Mouse (Mus musculus): ENCODE measurements around the gene Galp. TPM values are rescaled to one million over a fixed set of nuclear protein-coding genes. Genes with fewer than 3 reads are reported as not detected.

The Galp gene
- polyA plus RNA-seq, 1 experiment from 2014 or later: not detected

DNA sequence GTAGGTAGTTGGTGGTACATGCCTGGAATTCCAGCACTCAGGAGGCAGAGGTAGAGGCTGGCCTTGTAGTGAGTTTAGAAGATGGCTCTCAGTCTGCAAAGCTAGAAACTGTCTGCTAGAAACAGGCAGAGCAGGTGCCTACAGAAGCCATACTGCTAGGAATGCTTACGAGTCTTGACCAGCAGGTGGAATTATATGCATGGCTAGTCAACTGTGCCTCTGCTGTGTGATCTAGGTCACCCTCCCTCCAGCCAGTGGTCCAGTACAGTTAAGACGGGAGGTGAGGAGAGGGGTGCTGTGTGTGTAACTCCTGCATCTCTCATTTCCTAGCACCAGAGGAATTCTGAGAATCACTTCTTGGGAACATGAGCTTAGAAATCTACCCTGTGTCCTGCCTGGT is 10.1 kb upstream of the Galp start:
- H3K4me1 ChIP-seq (replicated peaks; ENCODE audit: control insufficient read depth, insufficient read depth): no peaks in the 10 kb centered on the region
- DNase-seq (ENCODE audit: low spot score) (no peak), ATAC-seq (ENCODE audit: low FRiP score, low TSS enrichment) (no peak)
- peaks cover 5% of the 10 kb centered on the region; the same call in 1 of the 2 replicates for H3K36me3 ChIP-seq (ENCODE audit: control insufficient read depth, insufficient read depth, low read length)
- no peak overlapping the region for H3K4me3 ChIP-seq (ENCODE audit: low read depth, low read length)
- H3K4me2 ChIP-seq (replicated peaks; ENCODE audit: low read depth): no peak overlapping the region
- no peak overlapping the region for H3K9ac ChIP-seq (ENCODE audit: low read length)
- 85% methylated on average over 2 of the region's 2 CpGs for WGBS
- no peaks in the 10 kb centered on the region for H3K9me3 ChIP-seq (ENCODE audit: control insufficient read depth, low read length)
- H3K27me3 ChIP-seq (ENCODE audit: control insufficient read depth, insufficient read depth, low read length): no peaks in the 10 kb centered on the region
- H3K27ac ChIP-seq (replicated peaks): no peak overlapping the region
- TF ChIP-seq EP300 (optimal IDR thresholded peaks at IDR 0.05) (no peak), CTCF (IDR thresholded peaks at IDR 0.05; ENCODE audit: low read depth) (no peak)

DNA sequence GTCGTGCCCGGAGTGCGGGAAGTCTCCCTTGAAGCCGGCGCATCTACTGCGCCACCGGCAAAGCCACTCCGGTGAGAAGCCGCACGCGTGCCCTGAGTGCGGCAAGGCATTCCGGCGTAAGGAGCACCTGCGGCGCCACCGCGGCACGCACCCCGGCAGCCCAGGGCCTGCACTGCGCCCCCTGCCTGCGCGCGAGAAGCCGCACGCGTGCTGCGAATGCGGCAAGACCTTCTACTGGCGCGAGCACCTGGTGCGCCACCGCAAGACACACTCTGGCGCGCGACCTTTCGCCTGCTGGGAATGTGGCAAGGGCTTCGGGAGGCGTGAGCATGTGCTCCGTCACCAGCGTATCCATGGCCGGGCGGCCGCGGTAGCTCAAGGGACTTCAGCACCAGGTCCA is 7.3 kb upstream of the Galp start:
- 0 out of 2 replicates have a peak, but pooled peaks have one; percentile 22 for ATAC-seq (ENCODE audit: low FRiP score, low TSS enrichment)
- H3K9me3 ChIP-seq (ENCODE audit: control insufficient read depth, low read length): no peaks in the 10 kb centered on the region
- peaks cover 5% of the 10 kb centered on the region; the same call in 1 of the 2 replicates for H3K36me3 ChIP-seq (ENCODE audit: control insufficient read depth, insufficient read depth, low read length)
- no peaks in the 10 kb centered on the region for H3K4me1 ChIP-seq (replicated peaks; ENCODE audit: control insufficient read depth, insufficient read depth)
- TF ChIP-seq CTCF (IDR thresholded peaks at IDR 0.05; ENCODE audit: low read depth): peak; percentile 46
- TF ChIP-seq EP300 (optimal IDR thresholded peaks at IDR 0.05): no peak
- no peak overlapping the region for H3K4me2 ChIP-seq (replicated peaks; ENCODE audit: low read depth)
- DNase-seq (ENCODE audit: low spot score): no peak
- H3K27ac ChIP-seq (replicated peaks): no peak overlapping the region
- 50% methylated on average over 45 of the region's 45 CpGs for WGBS
- H3K4me3 ChIP-seq (ENCODE audit: low read depth, low read length): no peak overlapping the region
- no peak overlapping the region for H3K9ac ChIP-seq (ENCODE audit: low read length)
- no peaks in the 10 kb centered on the region for H3K27me3 ChIP-seq (ENCODE audit: control insufficient read depth, insufficient read depth, low read length)

DNA sequence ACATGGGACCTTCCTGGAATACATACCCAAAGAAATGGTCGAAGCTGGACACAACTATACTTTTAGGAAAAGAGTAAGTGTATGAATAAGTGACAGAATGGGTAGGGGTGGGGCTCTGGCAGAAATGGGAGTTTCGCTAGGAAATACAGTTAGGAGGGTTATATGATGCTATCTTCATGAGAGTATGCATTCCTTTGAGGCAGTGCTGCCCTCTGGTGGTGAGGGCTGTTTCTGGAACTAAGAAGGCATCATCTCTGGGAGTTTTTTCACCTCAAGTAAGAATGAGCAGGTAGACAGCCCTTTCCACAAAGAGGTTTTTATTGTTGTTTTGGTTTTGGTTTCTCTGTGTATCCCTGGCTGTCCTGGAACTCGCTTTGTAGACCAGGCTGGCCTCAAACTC is 5.5 kb upstream of the Galp start:
- WGBS: 35% methylated on average over 3 of the region's 3 CpGs
- Histone ChIP-seq H3K27me3 (ENCODE audit: control insufficient read depth, insufficient read depth, low read length) (no peaks in the 10 kb centered on the region), H3K4me3 (ENCODE audit: low read depth, low read length) (no peak overlapping the region), H3K4me1 (replicated peaks; ENCODE audit: control insufficient read depth, insufficient read depth) (no peaks in the 10 kb centered on the region), H3K36me3 (ENCODE audit: control insufficient read depth, insufficient read depth, low read length) (peaks cover 3% of the 10 kb centered on the region; the same call in 1 of the 2 replicates), H3K4me2 (replicated peaks; ENCODE audit: low read depth) (no peak overlapping the region), H3K9me3 (ENCODE audit: control insufficient read depth, low read length) (no peaks in the 10 kb centered on the region), H3K9ac (ENCODE audit: low read length) (no peak overlapping the region), H3K27ac (replicated peaks) (no peak overlapping the region)
- ATAC-seq (ENCODE audit: low FRiP score, low TSS enrichment) (0 out of 2 replicates have a peak, but pooled peaks have one; percentile 45), DNase-seq (ENCODE audit: low spot score) (peak; percentile 81)
- TF ChIP-seq CTCF (IDR thresholded peaks at IDR 0.05; ENCODE audit: low read depth) (peak; percentile 90), EP300 (optimal IDR thresholded peaks at IDR 0.05) (no peak)

DNA sequence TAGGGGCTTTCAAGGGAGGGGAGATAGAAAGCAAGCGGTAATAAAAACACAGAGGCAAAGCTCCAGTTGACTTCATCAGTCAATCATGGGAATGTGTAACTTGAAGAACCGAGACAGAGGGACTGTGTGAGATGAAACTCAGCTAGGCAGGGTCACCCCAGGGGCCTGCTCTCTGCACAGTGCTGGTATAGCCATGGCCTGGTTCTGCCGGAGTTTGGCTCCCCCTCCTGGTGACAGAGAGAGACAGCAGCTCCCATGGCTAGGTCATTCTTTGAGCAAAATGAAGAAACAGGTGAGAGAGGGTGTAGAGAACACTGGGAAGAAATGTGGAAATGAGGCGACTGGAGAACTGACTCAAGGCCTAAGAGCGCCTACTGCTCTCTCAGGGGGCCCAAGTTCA is 2.8 kb upstream of the Galp start:
- DNase-seq (ENCODE audit: low spot score): peak; percentile 71

DNA sequence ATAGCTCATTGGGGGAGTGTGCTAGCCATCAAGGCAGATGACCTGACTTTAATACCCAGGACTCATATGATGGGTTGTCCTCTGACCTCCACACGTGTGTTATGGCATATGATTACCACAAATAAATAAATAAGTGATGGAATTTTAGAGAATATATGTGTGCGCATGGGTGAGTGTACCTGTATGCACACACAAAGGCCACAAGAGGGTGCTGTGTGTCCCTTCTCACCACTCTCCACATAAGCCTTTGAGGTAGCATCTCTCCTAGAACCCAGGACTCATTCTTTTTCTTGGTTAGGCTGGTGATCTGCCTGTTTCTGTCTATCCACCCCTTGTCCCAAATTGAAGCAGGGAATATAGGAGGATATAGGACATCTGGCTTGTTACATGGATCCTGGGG is 1.1 kb upstream of the Galp start:
- DNase-seq (ENCODE audit: low spot score) (no peak), ATAC-seq (ENCODE audit: low FRiP score, low TSS enrichment) (no peak)
- no peak overlapping the region for H3K4me3 ChIP-seq (ENCODE audit: low read depth, low read length)
- 35% methylated on average over 2 of the region's 2 CpGs for WGBS
- no peak overlapping the region for H3K9ac ChIP-seq (ENCODE audit: low read length)
- no peak overlapping the region for H3K4me2 ChIP-seq (replicated peaks; ENCODE audit: low read depth)
- no peaks in the 10 kb centered on the region for H3K36me3 ChIP-seq (ENCODE audit: control insufficient read depth, insufficient read depth, low read length)
- TF ChIP-seq EP300 (optimal IDR thresholded peaks at IDR 0.05): no peak
- TF ChIP-seq CTCF (IDR thresholded peaks at IDR 0.05; ENCODE audit: low read depth): peak; percentile 50
- no peak overlapping the region for H3K27ac ChIP-seq (replicated peaks)
- H3K27me3 ChIP-seq (ENCODE audit: control insufficient read depth, insufficient read depth, low read length): no peaks in the 10 kb centered on the region
- H3K9me3 ChIP-seq (ENCODE audit: control insufficient read depth, low read length): no peaks in the 10 kb centered on the region
- H3K4me1 ChIP-seq (replicated peaks; ENCODE audit: control insufficient read depth, insufficient read depth): no peaks in the 10 kb centered on the region

More for the DNA sequence above, 2.8 kb upstream of the Galp start:
- Histone ChIP-seq H3K36me3 (ENCODE audit: control insufficient read depth, insufficient read depth, low read length) (no peaks in the 10 kb centered on the region), H3K27me3 (ENCODE audit: control insufficient read depth, insufficient read depth, low read length) (no peaks in the 10 kb centered on the region), H3K9me3 (ENCODE audit: control insufficient read depth, low read length) (no peaks in the 10 kb centered on the region), H3K9ac (ENCODE audit: low read length) (no peak overlapping the region), H3K4me3 (ENCODE audit: low read depth, low read length) (no peak overlapping the region), H3K27ac (replicated peaks) (no peak overlapping the region), H3K4me2 (replicated peaks; ENCODE audit: low read depth) (no peak overlapping the region), H3K4me1 (replicated peaks; ENCODE audit: control insufficient read depth, insufficient read depth) (no peaks in the 10 kb centered on the region)
- TF ChIP-seq EP300 (optimal IDR thresholded peaks at IDR 0.05) (no peak), CTCF (IDR thresholded peaks at IDR 0.05; ENCODE audit: low read depth) (peak; percentile 89)
- WGBS: 15% methylated on average over 5 of the region's 5 CpGs
- peak; percentile 78 for ATAC-seq (ENCODE audit: low FRiP score, low TSS enrichment)

DNA sequence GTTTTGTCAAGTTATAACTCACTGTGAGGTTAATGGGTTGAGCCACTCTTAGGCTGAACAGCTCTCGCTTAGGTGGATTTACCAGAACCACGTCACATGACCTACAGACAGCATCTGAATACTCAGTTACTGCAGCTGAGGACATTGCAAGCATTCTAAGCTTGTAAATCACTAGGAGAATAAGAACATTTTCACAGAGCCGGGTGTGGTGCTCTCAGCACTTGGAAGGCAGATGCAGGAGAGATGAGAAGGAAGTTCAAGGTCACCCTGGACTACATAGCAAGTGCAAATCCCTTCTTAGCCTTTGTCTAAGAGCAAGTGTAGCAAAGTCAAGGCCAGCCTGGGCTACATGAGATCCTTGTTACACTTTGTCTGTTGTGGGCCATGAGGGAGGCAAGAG is 7.3 kb downstream of the Galp start:
- Histone ChIP-seq H3K9ac (ENCODE audit: low read length) (no peak overlapping the region), H3K27ac (replicated peaks) (no peak overlapping the region), H3K9me3 (ENCODE audit: control insufficient read depth, low read length) (no peaks in the 10 kb centered on the region), H3K4me2 (replicated peaks; ENCODE audit: low read depth) (no peak overlapping the region), H3K27me3 (ENCODE audit: control insufficient read depth, insufficient read depth, low read length) (no peaks in the 10 kb centered on the region), H3K36me3 (ENCODE audit: control insufficient read depth, insufficient read depth, low read length) (no peaks in the 10 kb centered on the region), H3K4me1 (replicated peaks; ENCODE audit: control insufficient read depth, insufficient read depth) (no peaks in the 10 kb centered on the region), H3K4me3 (ENCODE audit: low read depth, low read length) (no peak overlapping the region)
- no peak for TF ChIP-seq CTCF (IDR thresholded peaks at IDR 0.05; ENCODE audit: low read depth)
- TF ChIP-seq EP300 (optimal IDR thresholded peaks at IDR 0.05): no peak
- ATAC-seq (ENCODE audit: low FRiP score, low TSS enrichment) (no peak), DNase-seq (ENCODE audit: low spot score) (no peak)
- WGBS: 75% methylated on average over 3 of the region's 3 CpGs
